Mouse (Mus musculus): Measurements from ENCODE around the gene Platr25. TPM values are rescaled to one million over a fixed set of nuclear protein-coding genes. Genes with fewer than 3 reads are reported as not detected.
"Not testable (repeated sequence)": the region's sequence is repeated elsewhere in the genome, so short reads cannot be mapped to it uniquely, and the experiment has no call there.

Gene Platr25
- 27.9 and 28.6 TPM in 2 replicates for polyA plus RNA-seq (2014; fragmentation: Nextera tagmentation; extraction: Ambion mirVana)

DNA sequence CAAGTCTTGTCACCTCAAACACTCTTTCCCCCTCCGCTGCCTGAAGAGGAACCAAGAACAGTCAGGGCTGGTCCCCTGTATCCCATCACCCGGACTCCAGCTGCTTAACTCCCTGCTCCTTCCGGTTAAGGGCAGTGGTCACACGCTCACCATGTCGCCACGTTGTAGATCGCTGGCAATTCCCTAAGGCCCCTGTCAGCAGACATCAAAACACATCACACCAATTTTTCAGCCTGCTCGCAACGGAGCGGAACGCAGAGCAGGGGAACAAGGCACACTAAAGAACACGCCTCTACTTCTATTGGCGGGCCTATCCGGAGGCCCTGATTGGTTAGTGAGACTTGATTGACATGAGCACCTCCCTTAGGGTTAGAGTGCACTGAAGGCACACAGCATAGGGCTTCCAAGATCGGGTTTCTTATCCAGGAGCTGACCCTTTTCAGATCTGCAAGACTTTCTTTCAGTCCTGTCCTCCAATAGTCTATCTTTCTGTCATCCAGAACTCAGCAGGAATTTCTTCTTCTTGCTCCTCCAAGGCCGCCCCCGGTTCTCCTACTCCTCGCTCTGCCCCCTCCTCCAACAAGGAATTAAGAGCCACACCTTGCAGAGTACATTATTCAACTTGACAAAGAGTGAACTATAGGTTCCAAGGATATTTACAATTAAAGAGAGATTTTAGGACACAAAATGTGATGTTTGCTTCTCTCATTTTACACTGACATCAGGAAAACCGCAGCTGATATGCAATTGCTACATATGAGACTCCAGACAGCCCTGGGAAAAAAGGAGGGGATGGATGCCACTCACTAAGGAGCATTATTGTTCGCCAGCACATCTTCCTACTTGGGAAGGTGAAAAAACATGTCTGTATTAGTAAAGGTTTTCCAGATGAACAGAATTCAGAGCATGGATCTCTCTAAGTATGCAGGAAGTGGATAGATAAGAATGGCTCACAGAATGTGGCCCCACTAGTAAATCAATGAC, at the start of gene Platr25:
Gene Platr25 (minus strand): TSS at position 278 of the 984 bp plus-strand sequence.
- H3K4me1 ChIP-seq (ENCODE audit: control insufficient read depth, insufficient read depth, low read length); H3K27me3 ChIP-seq (replicated peaks; ENCODE audit: control insufficient read depth, insufficient read depth, low read length); H3K9me3 ChIP-seq (ENCODE audit: control insufficient read depth, low read length); H3K27ac ChIP-seq (replicated peaks; ENCODE audit: low read depth, low read length); H3K36me3 ChIP-seq (ENCODE audit: control insufficient read depth, insufficient read depth, low read length): not testable (repeated sequence)
- H3K9ac ChIP-seq (ENCODE audit: low read depth, low read length), result peak within 1 kb of the TSS; percentile 58; the same call in 1 of the 2 replicates
- peak; percentile 86 for DNase-seq (ENCODE audit: low spot score)
- H3K4me2 ChIP-seq (ENCODE audit: low read depth, low read length), result peak within 1 kb of the TSS; percentile 51
- WGBS, result 10% methylated on average over 20 of the region's 20 CpGs
- H3K4me3 ChIP-seq (ENCODE audit: low read depth, low read length), result peak within 1 kb of the TSS; percentile 48
- peak; percentile 94 for ATAC-seq (ENCODE audit: low read depth)

DNA sequence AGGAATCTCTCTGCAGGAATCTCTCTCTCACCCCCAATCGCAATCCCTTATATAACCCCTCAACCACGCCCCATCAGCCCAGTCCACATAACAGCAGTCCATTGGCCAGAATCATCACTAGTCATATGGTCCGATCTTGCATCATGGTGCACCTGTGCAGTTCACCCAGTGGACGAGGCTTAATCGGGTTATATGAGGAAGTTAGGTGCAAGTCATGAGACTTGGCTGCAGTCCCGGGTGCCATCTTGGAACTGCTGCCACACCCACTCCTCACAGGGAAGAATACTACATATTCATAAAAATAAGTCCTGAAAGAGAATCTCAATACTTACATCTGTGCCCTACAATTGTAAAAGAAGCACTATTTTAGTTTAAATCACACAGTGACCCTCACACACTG, 47.5 kb upstream of the Platr25 start:
- not testable (repeated sequence) for H3K9ac ChIP-seq (ENCODE audit: low read depth, low read length); H3K36me3 ChIP-seq (ENCODE audit: control insufficient read depth, insufficient read depth, low read length); DNase-seq (ENCODE audit: low spot score); H3K4me1 ChIP-seq (ENCODE audit: control insufficient read depth, insufficient read depth, low read length); H3K27me3 ChIP-seq (replicated peaks; ENCODE audit: control insufficient read depth, insufficient read depth, low read length); H3K4me2 ChIP-seq (ENCODE audit: low read depth, low read length); H3K27ac ChIP-seq (replicated peaks; ENCODE audit: low read depth, low read length); ATAC-seq (ENCODE audit: low read depth); H3K9me3 ChIP-seq (ENCODE audit: control insufficient read depth, low read length); H3K4me3 ChIP-seq (ENCODE audit: low read depth, low read length)
- WGBS, result 88% methylated on average over 6 of the region's 6 CpGs

DNA sequence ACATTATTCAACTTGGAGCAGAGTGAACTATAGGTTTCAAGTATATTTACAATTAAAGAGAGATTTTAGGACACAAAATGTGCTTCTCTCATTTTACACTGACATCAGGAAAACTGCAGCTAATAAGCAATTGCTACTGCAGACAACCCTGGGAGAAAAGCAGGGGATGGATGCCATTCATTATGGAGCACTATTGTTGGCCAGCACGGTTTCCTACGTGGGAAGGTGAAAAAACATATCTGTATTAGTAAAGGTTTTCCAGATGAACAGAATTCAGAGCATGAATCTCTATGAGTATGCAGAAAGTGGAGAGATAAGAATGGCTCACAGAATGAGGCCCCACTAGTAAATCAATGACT, 25.6 kb upstream of the Platr25 start:
- not testable (repeated sequence) for H3K4me1 ChIP-seq (ENCODE audit: control insufficient read depth, insufficient read depth, low read length); ATAC-seq (ENCODE audit: low read depth); H3K9me3 ChIP-seq (ENCODE audit: control insufficient read depth, low read length); H3K9ac ChIP-seq (ENCODE audit: low read depth, low read length); H3K27me3 ChIP-seq (replicated peaks; ENCODE audit: control insufficient read depth, insufficient read depth, low read length); DNase-seq (ENCODE audit: low spot score); H3K27ac ChIP-seq (replicated peaks; ENCODE audit: low read depth, low read length)
- H3K4me2 ChIP-seq (ENCODE audit: low read depth, low read length), result peak overlapping the region; percentile 63
- WGBS, result 71% methylated on average over 2 of the region's 2 CpGs
- peak overlapping the region; percentile 49 for H3K4me3 ChIP-seq (ENCODE audit: low read depth, low read length)
- peaks cover 11% of the 10 kb centered on the region; the same call in 1 of the 2 replicates for H3K36me3 ChIP-seq (ENCODE audit: control insufficient read depth, insufficient read depth, low read length)

DNA sequence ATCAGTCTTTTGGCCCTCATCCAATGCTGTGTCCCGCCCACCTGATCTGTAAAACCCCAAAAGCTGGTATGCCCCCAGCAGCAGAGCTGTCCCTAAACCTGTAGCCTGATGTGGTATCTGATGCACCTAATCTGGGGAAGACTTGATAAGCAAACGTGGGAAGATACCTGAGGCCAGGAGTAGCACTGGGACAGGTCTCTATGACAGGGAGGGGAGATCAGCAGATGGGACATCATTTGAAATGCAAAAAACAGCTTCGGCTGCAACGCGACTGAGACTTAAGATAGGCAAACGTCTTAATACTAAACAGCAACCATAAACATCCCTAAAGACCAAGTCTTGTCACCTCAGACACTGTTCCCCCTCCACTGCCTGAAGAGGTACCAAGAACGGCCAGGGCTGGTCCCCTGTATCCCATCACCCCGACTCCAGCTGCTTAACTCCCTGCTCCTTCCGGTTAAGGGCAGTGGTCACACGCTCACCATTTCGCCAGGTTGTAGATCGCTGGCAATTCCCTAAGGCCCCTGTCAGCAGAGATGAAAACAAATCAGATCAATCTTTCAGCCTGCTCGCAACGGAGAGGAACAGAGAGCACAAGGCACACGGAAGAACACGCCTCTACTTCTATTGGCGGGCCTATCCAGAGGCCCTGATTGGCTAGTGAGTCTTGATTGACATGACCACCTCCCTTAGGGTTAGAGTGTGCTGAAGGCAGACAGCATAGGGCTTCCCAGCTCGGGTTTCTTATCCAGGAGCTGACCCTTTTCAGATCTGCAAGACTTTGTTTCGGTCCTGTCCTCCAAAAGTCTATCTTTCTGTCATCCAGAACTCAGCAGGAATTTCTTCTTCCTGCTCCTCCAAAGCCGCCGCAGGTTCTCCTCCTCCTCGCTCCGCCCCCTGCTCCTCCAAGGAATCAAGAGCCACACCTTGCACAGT, 25.0 kb upstream of the Platr25 start, which contains the start of gene Gm5141:
Gene Gm5141 (minus strand): TSS at position 610 of the 936 bp plus-strand sequence.
- Histone ChIP-seq H3K9ac (ENCODE audit: low read depth, low read length) (peak within 1 kb of the TSS; percentile 63), H3K4me2 (ENCODE audit: low read depth, low read length) (peak within 1 kb of the TSS; percentile 63), H3K9me3 (ENCODE audit: control insufficient read depth, low read length) (peaks cover 13% of the 10 kb centered on the region), H3K36me3 (ENCODE audit: control insufficient read depth, insufficient read depth, low read length) (peaks cover 13% of the 10 kb centered on the region; the same call in 1 of the 2 replicates), H3K4me3 (ENCODE audit: low read depth, low read length) (peak within 1 kb of the TSS; percentile 49)
- DNase-seq (ENCODE audit: low spot score) (peak; percentile 21), ATAC-seq (ENCODE audit: low read depth) (peak; percentile 100)
- not testable (repeated sequence) for H3K4me1 ChIP-seq (ENCODE audit: control insufficient read depth, insufficient read depth, low read length); H3K27ac ChIP-seq (replicated peaks; ENCODE audit: low read depth, low read length); H3K27me3 ChIP-seq (replicated peaks; ENCODE audit: control insufficient read depth, insufficient read depth, low read length)
- WGBS, result 7% methylated on average over 19 of the region's 23 CpGs

DNA sequence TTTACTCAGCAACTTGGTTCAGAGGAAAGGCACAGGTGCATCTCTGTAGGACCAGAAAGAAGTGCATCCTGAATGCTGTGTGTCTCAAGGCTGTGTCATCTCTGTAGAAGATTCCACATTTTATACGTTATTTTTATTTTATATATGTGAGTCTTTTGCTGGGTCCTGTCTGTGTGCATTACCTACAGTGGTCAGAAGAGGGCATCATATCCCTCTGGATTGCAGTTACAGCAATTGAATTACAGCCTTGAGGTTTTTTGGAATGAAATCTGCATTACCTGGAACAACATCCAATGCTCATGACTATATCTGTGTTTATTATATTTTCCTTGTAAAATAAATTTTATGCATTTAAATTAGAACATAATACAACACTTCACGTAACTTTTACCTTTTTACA, 3.3 kb upstream of the Platr25 start:
- not testable (repeated sequence) for ATAC-seq (ENCODE audit: low read depth); H3K9me3 ChIP-seq (ENCODE audit: control insufficient read depth, low read length); H3K27me3 ChIP-seq (replicated peaks; ENCODE audit: control insufficient read depth, insufficient read depth, low read length); H3K4me1 ChIP-seq (ENCODE audit: control insufficient read depth, insufficient read depth, low read length); H3K9ac ChIP-seq (ENCODE audit: low read depth, low read length); H3K4me3 ChIP-seq (ENCODE audit: low read depth, low read length); H3K27ac ChIP-seq (replicated peaks; ENCODE audit: low read depth, low read length); H3K4me2 ChIP-seq (ENCODE audit: low read depth, low read length); H3K36me3 ChIP-seq (ENCODE audit: control insufficient read depth, insufficient read depth, low read length)
- peak; percentile 5 for DNase-seq (ENCODE audit: low spot score)
- WGBS, result 66% methylated on average over 2 of the region's 2 CpGs

DNA sequence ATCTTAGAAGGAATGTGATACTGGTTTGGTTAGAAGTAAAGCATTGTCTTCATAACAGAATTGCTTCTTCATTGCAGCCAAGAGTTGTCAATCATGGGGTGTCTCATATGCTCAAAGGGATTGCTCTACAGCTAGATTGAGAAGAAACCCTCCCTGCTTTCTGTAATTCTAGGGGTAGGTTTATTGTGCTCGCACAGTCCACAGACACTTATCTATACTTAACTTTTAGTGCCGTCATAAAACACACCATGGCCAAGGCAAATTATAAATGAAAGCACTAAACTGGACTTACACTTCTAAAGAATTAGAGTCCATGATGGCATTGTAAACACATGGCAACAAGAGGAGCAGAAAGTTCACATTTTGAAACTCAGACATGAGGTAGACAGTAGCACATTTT, 27.2 kb downstream of the Platr25 start:
- Histone ChIP-seq H3K9me3 (ENCODE audit: control insufficient read depth, low read length) (no peaks in the 10 kb centered on the region), H3K27ac (replicated peaks; ENCODE audit: low read depth, low read length) (no peak overlapping the region), H3K4me1 (ENCODE audit: control insufficient read depth, insufficient read depth, low read length) (no peaks in the 10 kb centered on the region), H3K4me3 (ENCODE audit: low read depth, low read length) (no peak overlapping the region), H3K4me2 (ENCODE audit: low read depth, low read length) (no peak overlapping the region), H3K36me3 (ENCODE audit: control insufficient read depth, insufficient read depth, low read length) (no peaks in the 10 kb centered on the region), H3K27me3 (replicated peaks; ENCODE audit: control insufficient read depth, insufficient read depth, low read length) (no peaks in the 10 kb centered on the region), H3K9ac (ENCODE audit: low read depth, low read length) (no peak overlapping the region)
- WGBS, result 93% methylated on average over 2 of the region's 2 CpGs
- ATAC-seq (ENCODE audit: low read depth) (no peak), DNase-seq (ENCODE audit: low spot score) (no peak)

DNA sequence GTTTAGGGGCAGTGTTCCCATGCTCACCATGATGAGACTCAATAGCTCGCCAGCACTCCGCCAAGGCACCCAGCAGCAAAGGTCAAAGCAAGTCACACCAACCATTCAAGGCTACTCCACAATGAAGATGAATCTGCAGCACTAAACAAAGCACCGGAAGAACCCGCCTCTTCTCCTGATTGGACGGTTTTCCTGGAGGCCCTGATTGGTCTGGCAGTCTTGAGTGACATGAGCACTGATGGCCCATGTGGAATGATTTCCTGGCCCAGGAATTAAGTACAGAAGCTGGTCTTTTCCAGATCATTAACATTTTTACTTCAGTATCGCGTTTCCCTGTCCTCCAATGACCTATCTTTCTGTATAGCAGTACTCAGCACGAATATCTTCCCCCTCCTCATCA, 47.9 kb downstream of the Platr25 start:
- not testable (repeated sequence) for H3K9ac ChIP-seq (ENCODE audit: low read depth, low read length); H3K27ac ChIP-seq (replicated peaks; ENCODE audit: low read depth, low read length); H3K4me1 ChIP-seq (ENCODE audit: control insufficient read depth, insufficient read depth, low read length); H3K27me3 ChIP-seq (replicated peaks; ENCODE audit: control insufficient read depth, insufficient read depth, low read length); H3K36me3 ChIP-seq (ENCODE audit: control insufficient read depth, insufficient read depth, low read length); DNase-seq (ENCODE audit: low spot score); H3K4me3 ChIP-seq (ENCODE audit: low read depth, low read length); H3K9me3 ChIP-seq (ENCODE audit: control insufficient read depth, low read length); H3K4me2 ChIP-seq (ENCODE audit: low read depth, low read length); ATAC-seq (ENCODE audit: low read depth)
- WGBS, result 90% methylated on average over 8 of the region's 8 CpGs

DNA sequence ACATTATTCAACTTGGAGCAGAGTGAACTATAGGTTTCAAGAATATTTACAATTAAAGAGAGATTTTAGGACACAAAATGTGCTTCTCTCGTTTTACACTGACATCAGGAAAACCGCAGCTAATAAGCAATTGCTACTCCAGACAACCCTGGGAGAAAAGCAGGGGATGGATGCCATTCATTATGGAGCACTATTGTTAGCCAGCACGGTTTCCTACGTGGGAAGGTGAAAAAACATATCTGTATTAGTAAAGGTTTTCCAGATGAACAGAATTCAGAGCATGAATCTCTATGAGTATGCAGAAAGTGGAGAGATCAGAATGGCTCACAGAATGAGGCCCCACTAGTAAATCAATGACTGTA, 75.2 kb downstream of the Platr25 start:
- H3K27me3 ChIP-seq (replicated peaks; ENCODE audit: control insufficient read depth, insufficient read depth, low read length); DNase-seq (ENCODE audit: low spot score); H3K36me3 ChIP-seq (ENCODE audit: control insufficient read depth, insufficient read depth, low read length); H3K4me1 ChIP-seq (ENCODE audit: control insufficient read depth, insufficient read depth, low read length); H3K9ac ChIP-seq (ENCODE audit: low read depth, low read length); H3K27ac ChIP-seq (replicated peaks; ENCODE audit: low read depth, low read length): not testable (repeated sequence)
- Histone ChIP-seq H3K4me2 (ENCODE audit: low read depth, low read length) (peak overlapping the region; percentile 28; the same call in 1 of the 2 replicates), H3K4me3 (ENCODE audit: low read depth, low read length) (peak overlapping the region; percentile 39), H3K9me3 (ENCODE audit: control insufficient read depth, low read length) (peaks cover 20% of the 10 kb centered on the region)
- 37% methylated on average over 4 of the region's 4 CpGs for WGBS
- 0 out of 2 replicates have a peak, but pooled peaks have one; percentile 20 for ATAC-seq (ENCODE audit: low read depth)

Measured in embryonic facial prominence, embryonic 14.5 days (tissue).